Mouse (Mus musculus) CH12.LX (cell line): ENCODE results near the gene Gm45785. TPM values are rescaled to one million over a fixed set of nuclear protein-coding genes. Genes with fewer than 3 reads are reported as not detected.

Experiments used
- DNase-seq: peaks from one replicate; pipeline ENCODE4 v3.0.0-alpha.2; 2013; ENCODE audit errors: extremely low read depth
- H3K27ac ChIP-seq: 2 replicates; pipeline ENCODE4 v1.5.1; 2012; ENCODE audit warnings: low read depth, mild to moderate bottlenecking, control low read depth, moderate library complexity; ENCODE audit not compliant: insufficient read depth
- H3K27me3 ChIP-seq: replicated peaks from 2 replicates; pipeline ENCODE3; 2012; ENCODE audit warnings: inconsistent platforms
- H3K36me3 ChIP-seq, 2 experiments: replicated peaks in 1 of 2; 2 replicates each; pipeline versions ENCODE3 to v1.6.1; 2012; ENCODE audit warnings: inconsistent platforms in 1 of 2, low read length in 1 of 2, mild to moderate bottlenecking in 1 of 2, mixed read lengths in 1 of 2, moderate library complexity in 1 of 2; ENCODE audit not compliant: control insufficient read depth in 1 of 2, insufficient read depth in 1 of 2
- H3K4me1 ChIP-seq, 2 experiments: 2 replicates each; pipeline ENCODE4 v1.6.1; 2012; ENCODE audit warnings: inconsistent platforms in 1 of 2, moderate library complexity in 1 of 2; ENCODE audit not compliant: insufficient read depth in 2 of 2, control insufficient read depth in 1 of 2
- H3K4me2 ChIP-seq: 2 replicates; pipeline ENCODE4 v1.6.1; 2012; ENCODE audit warnings: low read depth, mild to moderate bottlenecking, control low read depth; ENCODE audit not compliant: poor library complexity, insufficient read depth, severe bottlenecking
- H3K4me3 ChIP-seq, 3 experiments: fragments of 150-350 bp in 1 of 3; sonication (generic) in 1 of 3; replicated peaks in 1 of 3; 2 replicates each; pipeline versions ENCODE3 to v1.5.1; 2011 to 2012; ENCODE audit warnings: low read depth in 2 of 3, low read length in 2 of 3, mild to moderate bottlenecking in 2 of 3, moderate library complexity in 2 of 3, control low read depth in 1 of 3, improper control_type of control experiment in 1 of 3, inconsistent platforms in 1 of 3, mixed read lengths in 1 of 3; ENCODE audit not compliant: poor library complexity in 1 of 3
- H3K79me2 ChIP-seq: replicated peaks from 2 replicates; pipeline ENCODE4 v1.6.1; 2012; ENCODE audit warnings: mild to moderate bottlenecking, moderate library complexity; ENCODE audit not compliant: control insufficient read depth, poor library complexity, insufficient read depth, severe bottlenecking; ENCODE audit errors: extremely low read depth
- H3K9ac ChIP-seq: 2 replicates; pipeline ENCODE4 v1.6.1; 2012; ENCODE audit warnings: low read depth, mild to moderate bottlenecking, control low read depth, moderate library complexity; ENCODE audit not compliant: insufficient read depth
- H3K9me3 ChIP-seq: replicated peaks from 2 replicates; pipeline ENCODE3; 2012; ENCODE audit warnings: low read length, inconsistent platforms, mixed read lengths
- CHD1 ChIP-seq: IDR thresholded peaks from 2 replicates; pipeline ENCODE4 v1.6.1; 2012; ENCODE audit warnings: low read depth, low read length, improper control_type of control experiment, inconsistent platforms
- CHD2 ChIP-seq: IDR thresholded peaks from 2 replicates; pipeline ENCODE4 v1.6.1; 2011; ENCODE audit warnings: low read length, improper control_type of control experiment
- CTCF ChIP-seq, 2 experiments: IDR thresholded peaks in 1 of 2; conservative IDR thresholded peaks in 1 of 2; 2 replicates each; pipeline ENCODE4 v1.5.1; 2011 to 2012; ENCODE audit warnings: low read depth in 2 of 2, low read length in 2 of 2, improper control_type of control experiment in 1 of 2, inconsistent platforms in 1 of 2, mild to moderate bottlenecking in 1 of 2, moderate library complexity in 1 of 2
- E2F4 ChIP-seq: IDR thresholded peaks from 2 replicates; pipeline ENCODE4 v1.6.1; 2011; ENCODE audit warnings: low read depth, low read length, improper control_type of control experiment; ENCODE audit not compliant: insufficient replicate concordance
- GABPA ChIP-seq: IDR thresholded peaks from 2 replicates; pipeline ENCODE4 v1.6.1; 2012; ENCODE audit warnings: low read depth, low read length, improper control_type of control experiment, inconsistent platforms; ENCODE audit not compliant: insufficient replicate concordance
- IRF4 ChIP-seq: IDR thresholded peaks from 2 replicates; pipeline ENCODE4 v1.6.1; 2014; ENCODE audit warnings: low read depth, mild to moderate bottlenecking, inconsistent platforms, low read length, improper control_type of control experiment
- KAT2A ChIP-seq: IDR thresholded peaks from 2 replicates; pipeline ENCODE4 v1.6.1; 2012; ENCODE audit warnings: low read length, improper control_type of control experiment, inconsistent platforms; ENCODE audit not compliant: insufficient replicate concordance
- MAX ChIP-seq: IDR thresholded peaks from 2 replicates; pipeline ENCODE4 v1.6.1; 2011; ENCODE audit warnings: low read length, improper control_type of control experiment
- MXI1 ChIP-seq: IDR thresholded peaks from 2 replicates; pipeline ENCODE4 v1.6.1; 2011; ENCODE audit warnings: mild to moderate bottlenecking, low read depth, low read length, improper control_type of control experiment
- NELFE ChIP-seq: IDR thresholded peaks from 2 replicates; pipeline ENCODE4 v1.6.1; 2011; ENCODE audit warnings: low read depth, low read length, improper control_type of control experiment
- PAX5 ChIP-seq: IDR thresholded peaks from 2 replicates; pipeline ENCODE4 v1.6.1; 2012; ENCODE audit warnings: low read length, inconsistent platforms, mixed read lengths
- POLR2A ChIP-seq: IDR thresholded peaks from 2 replicates; pipeline ENCODE4 v1.6.1; 2011; ENCODE audit warnings: low read depth, mild to moderate bottlenecking, improper control_type of control experiment, low read length
- POLR2AphosphoS2 ChIP-seq: IDR thresholded peaks from 2 replicates; pipeline ENCODE4 v1.6.1; 2011; ENCODE audit warnings: low read depth, low read length, improper control_type of control experiment
- RCOR1 ChIP-seq: conservative IDR thresholded peaks from 2 replicates; pipeline ENCODE4 v1.6.1; 2012; ENCODE audit warnings: low read depth, mild to moderate bottlenecking, inconsistent platforms, low read length, improper control_type of control experiment
- SIN3A ChIP-seq: IDR thresholded peaks from 2 replicates; pipeline ENCODE4 v1.6.1; 2012; ENCODE audit warnings: low read length, improper control_type of control experiment, inconsistent platforms
- TCF12 ChIP-seq: IDR thresholded peaks from 2 replicates; pipeline ENCODE4 v1.6.1; 2014; ENCODE audit warnings: low read depth, mild to moderate bottlenecking, inconsistent platforms, low read length, improper control_type of control experiment
- UBTF ChIP-seq: IDR thresholded peaks from 2 replicates; pipeline ENCODE4 v1.6.1; 2012; ENCODE audit warnings: low read depth, mild to moderate bottlenecking, inconsistent platforms, low read length, improper control_type of control experiment, moderate library complexity
- USF2 ChIP-seq: conservative IDR thresholded peaks from 2 replicates; pipeline ENCODE4 v1.6.1; 2011; ENCODE audit warnings: low read depth, low read length, improper control_type of control experiment
- ZKSCAN1 ChIP-seq: IDR thresholded peaks from 2 replicates; pipeline ENCODE4 v1.6.1; 2012; ENCODE audit warnings: low read depth, inconsistent platforms, low read length, improper control_type of control experiment, borderline replicate concordance
- ZNF384 ChIP-seq: IDR thresholded peaks from 2 replicates; pipeline ENCODE4 v1.6.1; 2012; ENCODE audit warnings: low read depth, low read length, improper control_type of control experiment, inconsistent platforms
- dilution Hi-C: fragments of 300-500 bp; cut with MboI; formaldehyde crosslinking; loops from 2 replicates; pipeline ENCODE4 v1.14.3; 2020; ENCODE audit warnings: low sequenced_read_pairs; ENCODE audit not compliant: extremely low pct_unique_long_range_greater_than_20kb, extremely low pct_ligation_motif_present
- in situ Hi-C: fragments of 300-500 bp; cut with MboI; formaldehyde crosslinking; loops from 3 replicates; pipeline ENCODE4 v1.14.3; 2019; ENCODE audit warnings: low sequenced_read_pairs, low pct_ligation_motif_present, low pct_unique_long_range_greater_than_20kb, mixed read lengths
- polyA plus RNA-seq: library from polyadenylated mRNA; unstranded; fragments of >175 nt; gene quantifications from 2 replicates; pipeline ENCODE4 v1.2.1, GENCODE M21; 2012; ENCODE audit warnings: low read depth; ENCODE audit not compliant: insufficient read length
- total RNA-seq, 2 experiments: library from RNA; depleted of rRNA; stranded (reverse); fragments of 300-350 nt in 1 of 2; fragments of >200 nt in 1 of 2; gene quantifications; 2 replicates each; pipeline ENCODE4 v1.2.3; 2012 to 2014

The Gm45785 gene
- total and polyA plus RNA-seq, 3 experiments: not detected

DNA sequence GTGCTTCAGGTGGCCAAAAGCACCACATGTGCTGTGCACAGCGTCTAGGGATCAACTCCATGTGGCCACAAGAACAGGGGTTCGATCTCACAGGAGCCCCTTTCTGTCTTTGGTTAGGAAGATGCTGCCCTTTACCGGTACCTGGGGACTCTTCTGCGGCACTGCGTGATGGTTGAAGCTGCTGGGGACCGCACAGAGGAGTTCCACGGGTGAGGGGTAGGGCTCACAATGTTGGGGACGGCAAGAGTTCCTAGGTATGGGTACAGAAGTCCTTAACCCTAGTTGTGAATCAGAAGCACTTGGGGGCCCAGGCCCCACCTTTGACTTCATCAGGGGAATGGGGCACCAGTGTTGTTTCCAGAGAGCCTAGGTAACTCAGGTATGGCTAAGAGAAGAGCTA lies 2.6 kb upstream of the Gm45785 start:
- peak overlapping the region; percentile 79 for H3K4me2 ChIP-seq
- no peaks in the 10 kb centered on the region for H3K9me3 ChIP-seq
- peaks cover 22 to 35% of the 10 kb centered on the region in 2 experiments for H3K4me1 ChIP-seq
- peaks cover 55 to 70% of the 10 kb centered on the region in 2 experiments for H3K36me3 ChIP-seq
- dilution Hi-C loops (no loop called here), in situ Hi-C loops (no loop called here)
- H3K4me3 ChIP-seq: peak overlapping the region; percentile 84 to 98 (median 92)
- H3K27me3 ChIP-seq: no peaks in the 10 kb centered on the region
- TF ChIP-seq PAX5 (no peak), UBTF (no peak), GABPA (no peak), NELFE (no peak), CHD1 (no peak), RCOR1 (no peak), CTCF (conservative IDR thresholded peaks at IDR 0.05 in 1 of 2, IDR thresholded peaks at IDR 0.05 in 1 of 2; ENCODE audit: low read depth in 2 of 2, low read length in 2 of 2) (no peak), POLR2A (no peak), POLR2AphosphoS2 (no peak), USF2 (no peak), ZNF384 (no peak), KAT2A (no peak), E2F4 (no peak), MAX (no peak), SIN3A (no peak), ZKSCAN1 (no peak)
- DNase-seq: no peak
- H3K9ac ChIP-seq: peak overlapping the region; percentile 97; the same call in 1 of the 2 replicates
- no peak overlapping the region for H3K27ac ChIP-seq
- peaks cover 35% of the 10 kb centered on the region for H3K79me2 ChIP-seq

DNA sequence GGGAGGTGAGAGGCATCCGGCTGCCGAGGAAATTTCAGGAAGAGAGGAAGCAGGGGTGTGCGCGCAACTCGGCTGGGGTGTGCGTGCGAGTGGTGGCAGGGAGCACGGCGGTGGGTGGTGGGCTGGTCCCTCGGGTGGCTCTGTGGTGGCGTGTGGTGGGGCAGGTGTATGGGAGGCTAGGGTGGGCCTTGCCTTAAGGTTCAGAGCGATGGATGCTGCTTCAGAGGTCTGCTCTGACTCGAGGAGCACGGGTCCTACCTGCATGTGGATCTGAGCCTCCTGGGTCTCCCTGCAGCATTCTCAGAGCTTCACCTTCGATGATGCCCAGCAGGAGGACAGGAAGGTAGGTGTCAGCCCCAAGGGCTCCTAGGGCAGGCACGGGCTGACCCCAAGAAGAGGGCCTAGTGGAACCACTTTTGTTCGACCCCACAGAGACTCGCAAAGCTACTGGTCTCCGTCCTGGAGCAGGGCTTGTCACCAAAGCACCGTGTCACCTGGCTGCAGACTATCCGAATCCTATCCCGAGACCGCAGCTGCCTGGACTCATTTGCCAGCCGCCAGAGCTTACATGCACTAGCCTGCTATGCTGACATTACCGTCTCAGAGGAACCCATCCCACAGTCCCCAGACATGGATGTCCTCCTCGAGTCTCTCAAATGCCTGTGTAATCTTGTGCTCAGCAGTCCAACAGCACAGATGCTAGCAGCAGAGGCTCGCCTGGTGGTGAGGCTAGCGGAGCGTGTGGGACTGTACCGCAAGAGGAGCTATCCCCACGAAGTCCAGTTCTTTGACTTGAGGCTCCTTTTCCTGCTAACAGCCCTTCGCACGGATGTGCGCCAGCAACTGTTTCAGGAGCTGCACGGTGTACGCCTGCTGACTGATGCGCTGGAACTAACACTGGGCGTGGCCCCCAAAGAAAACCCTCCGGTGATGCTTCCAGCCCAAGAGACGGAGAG lies 1.7 kb upstream of the Gm45785 start, which contains the start of gene Bet1l:
Bet1l (minus strand) TSS at position 28 of the 956 bp plus-strand sequence.
- no peak for DNase-seq
- Histone ChIP-seq H3K27ac (peak within 1 kb of the TSS; percentile 78), H3K27me3 (no peaks in the 10 kb centered on the region), H3K79me2 (peaks cover 35% of the 10 kb centered on the region), H3K4me3 (peak within 1 kb of the TSS; percentile 84 to 98 (median 92)), H3K9ac (peak within 1 kb of the TSS; percentile 97), H3K4me2 (peak within 1 kb of the TSS; percentile 79), H3K36me3 (peaks cover 55 to 70% of the 10 kb centered on the region in 2 experiments), H3K9me3 (no peaks in the 10 kb centered on the region), H3K4me1 (peaks cover 22 to 35% of the 10 kb centered on the region in 2 experiments)
- peak; percentile 0 for TF ChIP-seq SIN3A
- 0 out of 2 replicates have a peak, but pooled peaks have one; percentile 44 for TF ChIP-seq UBTF
- no peak; the same call in none of the 2 replicates for TF ChIP-seq MXI1
- no peak for TF ChIP-seq CHD2
- 0 out of 2 replicates have a peak, but pooled peaks have one; percentile 8 for TF ChIP-seq IRF4
- 0 out of 2 replicates have a peak, but pooled peaks have one; percentile 1 for TF ChIP-seq TCF12
- dilution Hi-C loops (no loop called here), in situ Hi-C loops (no loop called here)
